Mouse (Mus musculus) right cerebral cortex, postnatal 14 days (tissue): ENCODE measurements at regions not wholly inside any gene's neighbourhood (a gene's known extent, or its start where the extent isn't known, plus 50 kb on each side); places are given as distances from the start of the nearest gene placed in this dataset.

Experiments
- DNase-seq: peaks from one replicate; pipeline ENCODE4 v3.0.0; 2022

GRCm38 (mm10) chr6:104309166-104309565, 183.4 kb upstream of the Cntn6 start:
- no peak for DNase-seq

GRCm38 (mm10) chr6:104312993-104313392, 179.6 kb upstream of the Cntn6 start:
- DNase-seq: peak; percentile 18

GRCm38 (mm10) chr6:104318451-104318850, 174.1 kb upstream of the Cntn6 start:
- no peak for DNase-seq

GRCm38 (mm10) chr6:104322182-104322581, 170.4 kb upstream of the Cntn6 start:
- DNase-seq: no peak

- no peak for DNase-seq
Observed at GRCm38 (mm10) chr6:104339134-104339848, 153.3 kb upstream of the Cntn6 start.

GRCm38 (mm10) chr6:104343986-104344385, 148.6 kb upstream of the Cntn6 start:
- no peak for DNase-seq
